Mouse (Mus musculus) embryonic fibroblast, embryonic 13.5 days (primary cell): ENCODE measurements around the gene Napsa. TPM values are rescaled to one million over a fixed set of nuclear protein-coding genes. Genes with fewer than 3 reads are reported as not detected.

ENCODE experiments used
- H3K27ac ChIP-seq: 2 replicates; pipeline ENCODE4 v1.5.1; 2012; ENCODE audit warnings: low read length, control low read depth, inconsistent platforms; ENCODE audit not compliant: insufficient read depth
- H3K4me1 ChIP-seq: 2 replicates; pipeline ENCODE4 v1.6.1; 2011; ENCODE audit warnings: low read length; ENCODE audit not compliant: control insufficient read depth, insufficient read depth
- H3K4me3 ChIP-seq: 2 replicates; pipeline ENCODE4 v1.5.1; 2011; ENCODE audit warnings: mild to moderate bottlenecking, control low read depth, low read length; ENCODE audit not compliant: insufficient read depth
- CTCF ChIP-seq: IDR thresholded peaks from 2 replicates; pipeline ENCODE4 v1.5.1; 2011; ENCODE audit warnings: mild to moderate bottlenecking, control low read depth, low read length, moderate library complexity, borderline replicate concordance; ENCODE audit not compliant: insufficient read depth
- POLR2A ChIP-seq: IDR thresholded peaks from 2 replicates; pipeline ENCODE4 v1.6.1; 2011; ENCODE audit warnings: low read depth, mild to moderate bottlenecking, control low read depth, low read length, moderate library complexity
- polyA plus RNA-seq: library from polyadenylated mRNA; stranded (reverse); fragments of >200 nt; gene quantifications from 2 replicates; pipeline ENCODE4 v1.2.4, GENCODE M21; 2011; ENCODE audit warnings: low read depth; ENCODE audit not compliant: missing spikeins, insufficient read length

Gene Napsa
- polyA plus RNA-seq, 1 experiment, result not detected

DNA sequence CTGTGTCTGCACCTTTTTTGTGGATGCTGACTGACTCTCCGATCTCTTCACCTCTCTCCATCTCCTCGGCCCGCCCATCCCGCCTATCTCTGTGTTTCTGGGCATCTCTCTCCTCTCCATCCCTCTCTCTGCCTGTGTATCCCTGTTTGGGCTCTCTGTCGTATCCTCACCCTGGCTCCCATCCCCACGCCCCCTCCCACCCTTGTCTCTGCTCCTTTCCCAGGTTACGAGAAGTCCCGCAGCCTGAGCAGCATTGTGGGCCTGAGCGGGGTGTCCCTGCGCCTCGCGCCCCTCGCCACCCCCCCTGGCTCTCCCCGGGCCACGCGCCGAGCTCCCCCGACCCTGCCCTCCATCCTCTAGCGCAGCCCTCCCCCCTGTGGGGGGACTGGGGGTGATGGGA lies 29.5 kb downstream of the Napsa start:
- H3K4me3 ChIP-seq, result no peak overlapping the region
- no peaks in the 10 kb centered on the region for H3K4me1 ChIP-seq
- TF ChIP-seq CTCF (no peak), POLR2A (no peak)
- H3K27ac ChIP-seq, result no peak overlapping the region

DNA sequence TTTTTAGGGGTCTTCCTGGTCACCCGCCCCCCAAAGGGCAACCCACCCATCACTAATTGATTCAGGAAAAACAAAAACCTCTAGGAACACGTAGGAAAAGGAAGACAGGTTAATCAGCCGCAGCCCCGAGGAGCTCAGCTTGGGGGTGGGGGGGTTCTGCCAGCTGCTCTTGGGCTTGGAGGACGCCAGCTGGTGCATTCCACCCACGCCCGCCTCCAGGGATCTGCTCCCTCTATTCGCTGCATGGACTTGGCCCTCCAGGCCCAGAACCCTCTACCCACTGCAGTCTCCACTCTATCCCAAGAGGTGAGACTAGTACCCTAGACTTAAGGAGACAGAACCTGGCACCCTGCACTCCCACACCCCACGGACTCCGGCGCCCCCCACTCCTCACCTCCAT lies 30.3 kb downstream of the Napsa start:
- Histone ChIP-seq H3K4me3 (no peak overlapping the region), H3K27ac (no peak overlapping the region), H3K4me1 (no peaks in the 10 kb centered on the region)
- TF ChIP-seq POLR2A (no peak), CTCF (no peak)

DNA sequence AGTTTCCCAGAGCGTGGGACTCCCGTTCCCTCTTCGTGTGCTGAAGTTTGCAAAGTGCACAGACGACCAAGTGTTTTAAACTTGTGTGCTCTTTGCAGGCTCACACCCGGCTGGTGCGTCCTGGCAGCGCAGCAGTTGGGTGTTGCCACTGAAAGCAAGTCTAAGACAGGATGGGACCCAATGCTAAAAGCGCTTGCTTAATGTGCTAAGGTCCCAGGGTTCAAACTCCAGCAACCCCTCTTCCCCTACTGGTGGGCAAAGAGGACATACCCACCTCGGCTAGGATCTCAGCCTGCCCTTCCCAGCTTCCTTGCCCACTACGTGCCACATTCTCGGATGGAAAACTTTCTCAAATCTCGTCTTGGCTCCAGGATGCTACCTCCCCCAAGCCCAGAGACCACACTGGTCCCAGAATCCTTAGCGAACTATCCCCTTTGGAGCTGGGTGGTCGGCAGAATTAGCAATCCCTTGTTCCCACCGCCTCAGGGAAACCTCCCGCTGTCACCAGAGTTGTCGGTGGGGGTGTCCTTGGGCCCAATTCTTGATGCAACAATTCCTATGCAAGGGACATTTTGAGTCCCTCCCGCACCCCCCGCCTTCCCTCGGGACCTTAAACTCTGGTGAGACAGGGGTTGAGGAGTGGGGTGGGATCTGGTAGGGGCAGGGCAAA lies 31.1 kb downstream of the Napsa start:
- no peak overlapping the region for H3K27ac ChIP-seq
- no peak overlapping the region for H3K4me3 ChIP-seq
- no peak for TF ChIP-seq CTCF
- no peak for TF ChIP-seq POLR2A
- no peaks in the 10 kb centered on the region for H3K4me1 ChIP-seq

DNA sequence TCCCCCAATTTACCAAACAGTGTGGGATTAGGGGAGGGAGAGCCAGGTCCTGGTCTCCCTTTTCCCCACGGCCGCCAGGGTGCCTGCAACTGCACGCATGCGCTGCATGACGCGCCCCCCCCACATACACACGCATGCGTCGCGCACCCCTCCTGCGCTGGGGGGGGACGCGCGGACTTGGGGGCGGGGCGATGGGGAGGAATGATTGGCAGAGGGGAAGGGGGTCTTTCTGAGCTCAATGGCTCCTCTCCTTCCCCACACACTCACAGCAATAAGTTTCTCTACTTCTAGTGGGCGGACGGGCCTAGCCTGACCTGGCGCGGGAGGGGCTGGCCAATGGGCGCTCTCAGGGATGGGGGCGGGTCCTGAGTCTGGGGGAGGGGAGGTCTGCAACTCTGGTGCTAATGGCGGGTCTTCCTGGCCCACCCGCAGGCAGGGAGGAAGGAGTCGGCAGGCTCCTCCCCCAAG lies 32.0 kb downstream of the Napsa start:
- Histone ChIP-seq H3K4me1 (no peaks in the 10 kb centered on the region), H3K27ac (no peak overlapping the region), H3K4me3 (peak overlapping the region; percentile 26)
- TF ChIP-seq POLR2A (0 out of 2 replicates have a peak, but pooled peaks have one; percentile 14), CTCF (peak; percentile 25; the same call in 1 of the 2 replicates)

DNA sequence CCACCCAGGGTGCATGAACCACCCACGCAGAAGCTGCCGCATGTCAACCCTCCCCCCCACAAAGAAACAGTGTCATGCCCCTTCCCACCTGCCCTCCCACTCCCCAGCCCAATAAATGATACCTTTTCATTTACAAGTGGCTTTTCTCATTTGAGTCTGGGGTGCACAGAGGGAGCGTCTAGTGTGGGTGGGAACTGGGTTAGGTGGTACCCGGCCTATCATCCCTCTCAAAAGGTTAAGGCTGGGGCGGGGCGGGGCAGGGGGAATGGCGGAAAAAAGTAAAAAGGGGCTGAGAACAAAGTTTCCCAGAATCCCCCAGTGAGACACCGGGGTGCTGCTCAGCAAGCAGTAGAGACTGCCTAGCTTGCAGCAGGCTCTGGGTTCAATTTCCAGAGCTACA lies 32.4 kb downstream of the Napsa start:
- no peak for TF ChIP-seq CTCF
- TF ChIP-seq POLR2A, result no peak
- Histone ChIP-seq H3K4me1 (no peaks in the 10 kb centered on the region), H3K27ac (no peak overlapping the region), H3K4me3 (no peak overlapping the region)

DNA sequence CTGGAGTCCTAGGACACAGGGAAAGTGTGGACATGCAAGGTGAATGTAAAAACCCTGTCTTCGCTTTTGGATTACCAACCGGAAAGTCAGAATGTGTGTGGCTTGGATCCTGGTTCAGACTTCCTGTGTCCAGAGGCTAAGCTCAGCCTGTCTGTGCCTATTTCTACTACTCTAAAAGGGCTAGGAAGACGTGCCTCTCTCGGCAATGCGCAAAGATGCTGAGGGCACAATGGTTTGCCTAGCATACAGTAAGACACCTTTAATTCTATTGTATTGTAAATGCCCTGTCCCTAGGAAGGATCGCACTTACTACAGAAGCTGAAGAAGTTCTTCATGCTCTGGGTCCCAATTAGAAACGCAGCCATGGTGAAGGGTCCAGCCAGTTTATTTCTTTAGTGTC lies 33.3 kb downstream of the Napsa start:
- H3K4me1 ChIP-seq, result no peaks in the 10 kb centered on the region
- TF ChIP-seq CTCF (no peak), POLR2A (no peak)
- no peak overlapping the region for H3K4me3 ChIP-seq
- H3K27ac ChIP-seq, result no peak overlapping the region

DNA sequence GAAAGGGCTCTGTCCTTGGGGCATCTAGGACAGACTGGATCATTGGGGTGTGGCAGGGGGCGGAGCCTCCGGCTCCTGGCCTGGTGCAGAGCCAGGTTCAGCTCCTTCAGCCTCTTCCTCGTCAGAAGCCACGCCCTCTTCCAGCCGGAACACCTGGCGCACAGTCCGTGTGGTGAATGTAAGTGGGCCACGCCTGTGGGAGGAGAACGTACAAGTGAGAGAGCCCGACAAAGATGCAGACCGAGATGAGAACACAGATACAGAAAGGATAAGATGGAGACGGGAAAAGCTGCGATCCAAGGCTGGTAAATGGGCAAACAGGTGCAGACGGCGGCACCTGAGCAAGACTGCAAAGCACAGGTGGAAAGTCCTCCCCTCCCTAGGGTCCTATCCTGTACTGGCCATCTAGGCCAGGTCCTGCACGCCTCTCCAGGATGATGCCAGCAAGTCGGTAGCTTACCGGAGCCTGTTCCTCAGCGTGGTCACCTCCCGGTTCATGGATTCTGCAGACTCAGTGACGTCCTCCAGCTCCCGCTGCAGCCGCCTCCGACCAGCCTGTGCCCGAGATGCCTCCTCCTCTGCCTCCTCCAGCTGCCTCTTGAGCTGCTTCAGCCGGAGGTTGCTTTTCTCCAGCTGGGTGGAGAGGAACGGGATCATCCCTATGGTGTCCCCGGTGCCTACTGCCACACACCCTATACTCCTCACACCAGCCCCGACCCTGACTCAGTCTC lies 34.2 kb downstream of the Napsa start:
- H3K27ac ChIP-seq, result no peak overlapping the region
- H3K4me1 ChIP-seq, result no peaks in the 10 kb centered on the region
- H3K4me3 ChIP-seq, result no peak overlapping the region
- TF ChIP-seq CTCF, result no peak
- no peak for TF ChIP-seq POLR2A

DNA sequence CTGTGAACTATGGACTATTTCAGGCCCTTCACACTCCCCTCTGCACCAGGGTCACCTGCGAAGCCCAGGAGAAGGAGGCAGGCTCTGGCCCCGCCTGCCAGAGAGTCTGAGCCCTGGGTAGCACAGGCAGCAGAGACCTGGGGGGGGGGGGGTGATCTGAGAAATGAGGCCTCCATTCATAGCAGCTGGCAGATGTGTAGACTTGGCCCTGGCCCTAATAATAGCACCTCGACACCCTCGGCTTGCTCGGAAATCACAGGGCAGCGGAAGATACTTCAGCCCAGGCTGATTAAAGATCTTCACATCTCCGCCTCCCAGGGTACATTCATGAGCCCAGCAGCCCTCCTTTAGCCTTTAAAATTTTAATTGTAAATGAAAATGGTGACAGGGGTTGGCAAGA lies 40.0 kb downstream of the Napsa start:
- Histone ChIP-seq H3K4me3 (no peak overlapping the region), H3K4me1 (no peaks in the 10 kb centered on the region), H3K27ac (no peak overlapping the region)
- no peak for TF ChIP-seq POLR2A
- TF ChIP-seq CTCF, result no peak

DNA sequence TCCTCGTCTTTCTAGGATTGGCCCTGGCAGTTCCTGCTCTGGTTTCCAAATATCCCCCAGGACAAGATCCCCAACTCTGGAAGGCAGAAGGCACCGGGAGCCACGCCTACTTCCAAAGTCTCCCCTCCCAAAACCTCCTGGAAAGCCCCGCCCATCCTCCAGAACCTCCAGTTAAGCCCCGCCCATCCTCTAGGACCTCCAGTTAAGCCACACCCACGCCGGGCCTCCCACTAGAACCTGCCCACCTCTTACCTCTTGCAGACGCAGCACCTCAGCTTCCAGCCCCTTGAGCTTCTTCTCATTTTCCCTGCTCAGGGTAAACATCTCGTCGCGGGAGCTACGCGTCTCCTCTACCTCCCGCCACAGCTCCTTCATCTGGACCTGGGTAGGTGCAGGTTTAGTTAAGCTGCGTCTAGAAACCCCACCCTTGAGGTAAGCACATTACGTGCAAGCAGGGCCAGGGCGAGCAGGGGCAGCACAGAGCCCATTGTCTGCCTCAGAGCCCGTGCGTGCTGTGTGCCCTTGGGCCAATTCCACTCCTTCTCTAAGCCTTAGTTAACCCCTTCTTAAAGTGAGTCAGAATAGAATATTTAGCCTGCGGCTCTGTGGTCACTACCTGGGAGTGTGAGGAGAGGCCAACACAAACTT lies 42.0 kb downstream of the Napsa start:
- TF ChIP-seq POLR2A (no peak), CTCF (no peak)
- H3K4me3 ChIP-seq, result no peak overlapping the region
- H3K4me1 ChIP-seq, result no peaks in the 10 kb centered on the region
- no peak overlapping the region for H3K27ac ChIP-seq

DNA sequence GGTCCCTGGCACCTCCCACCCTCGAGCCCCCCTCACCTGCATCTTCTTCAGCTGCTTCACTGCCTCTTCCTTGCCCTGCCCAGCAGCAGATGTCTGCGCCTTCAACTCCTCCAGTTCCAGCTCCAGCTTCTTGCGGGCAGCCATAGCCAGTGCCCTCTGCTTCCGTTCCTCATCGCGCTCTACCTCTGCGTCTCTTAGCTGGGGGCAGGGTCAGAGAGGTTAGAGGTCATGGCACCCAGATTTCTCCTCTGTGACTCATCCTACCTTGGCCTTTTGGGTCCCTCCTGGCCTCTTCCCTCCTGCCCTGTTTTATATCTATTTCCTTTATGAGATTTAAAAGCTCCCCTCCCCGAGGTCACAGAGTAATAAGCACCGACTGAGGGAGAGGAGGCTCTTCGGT lies 43.1 kb downstream of the Napsa start:
- H3K4me1 ChIP-seq, result no peaks in the 10 kb centered on the region
- no peak for TF ChIP-seq CTCF
- TF ChIP-seq POLR2A, result no peak
- H3K27ac ChIP-seq, result no peak overlapping the region
- no peak overlapping the region for H3K4me3 ChIP-seq
